In the genomic region with DNA sequence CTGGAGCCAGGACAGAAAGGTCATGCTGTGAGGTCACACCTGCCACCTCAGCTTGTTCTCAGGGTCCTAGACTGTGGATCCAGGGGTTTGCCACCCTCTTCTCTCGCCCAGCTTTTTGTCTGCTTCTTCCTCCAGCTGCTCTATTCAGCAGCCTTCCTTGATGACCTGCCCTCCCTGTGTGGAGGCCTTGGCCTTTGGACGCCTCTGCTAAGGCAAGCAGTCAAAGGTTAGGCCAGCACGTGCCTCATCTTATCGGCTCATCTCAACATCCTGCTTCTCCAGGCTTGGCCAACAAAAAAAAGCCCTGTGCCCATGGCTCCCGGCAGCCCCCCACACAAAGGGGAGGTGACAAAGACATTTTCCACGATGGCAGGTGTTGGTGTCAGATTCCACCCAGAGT, we compare ENCODE assay signal across 27 mouse cellular contexts. TPM values are rescaled to one million over a fixed set of nuclear protein-coding genes. Genes with fewer than 3 reads are reported as not detected.
DNase-seq lines count a peak whose midpoint lies in the region; ATAC-seq and TF ChIP-seq lines count a peak whose summit lies in the region.
"Had no signal": no experiment of that assay in that cellular context is flagged by ENCODE, and none has a peak within 500 bp of the region (broad histone marks: within the 10 kb centered on the region; RNA-seq: fewer than 3 reads in every experiment).

No protein-coding gene starts in this region.

- no peak overlapping the region for H3K9ac ChIP-seq in forebrain, embryonic 16.5 days (replicated peaks; ENCODE audit: low read depth, low read length)
- H3K9ac ChIP-seq in liver, adult 2 months (ENCODE audit: low read depth, low read length) = no peak overlapping the region
- H3K9ac ChIP-seq: embryonic facial prominence, embryonic 15.5 days; heart, embryonic 15.5 days; hindbrain, embryonic 15.5 days; limb, embryonic 13.5 days; neural tube, embryonic 13.5 days had no signal

- H3K27ac ChIP-seq in forebrain, embryonic 10.5 days = peak overlapping the region; percentile 56; the same call in 1 of the 2 replicates
- no peak overlapping the region for H3K27ac ChIP-seq in forebrain, embryonic 16.5 days (ENCODE audit: low read length)
- H3K27ac ChIP-seq in liver, adult 2 months (replicated peaks; ENCODE audit: insufficient read depth, low read depth, low read length) = no peak overlapping the region
- peak overlapping the region; percentile 37; the same call in 1 of the 2 replicates for H3K27ac ChIP-seq in limb, embryonic 10.5 days
- H3K27ac ChIP-seq: embryonic facial prominence, embryonic 15.5 days; heart, embryonic 15.5 days; hindbrain, embryonic 15.5 days; limb, embryonic 13.5 days; neural tube, embryonic 13.5 days had no signal

- peaks cover 23% of the 10 kb centered on the region for H3K4me1 ChIP-seq in forebrain, embryonic 10.5 days
- no peaks in the 10 kb centered on the region for H3K4me1 ChIP-seq in forebrain, embryonic 16.5 days (replicated peaks; ENCODE audit: control insufficient read depth, insufficient read depth, low read length)
- H3K4me1 ChIP-seq in liver, adult 2 months (ENCODE audit: control insufficient read depth, insufficient read depth, low read length) = no peaks in the 10 kb centered on the region
- peaks cover 10% of the 10 kb centered on the region for H3K4me1 ChIP-seq in limb, embryonic 10.5 days
- H3K4me1 ChIP-seq: hindbrain, embryonic 15.5 days had no signal

- no peak for DNase-seq in forebrain, embryonic 10.5 days (ENCODE audit: extremely low spot score, low spot score)
- peak; percentile 33 for DNase-seq in liver, adult 2 months (ENCODE audit: extremely low read depth, low read depth, low spot score)
- DNase-seq in liver = no peak
- peak; percentile 15 for DNase-seq in embryo, embryonic 10.5 days (ENCODE audit: low spot score)
- no peak for DNase-seq in limb, embryonic 10.5 days (ENCODE audit: low spot score)
- no peak for DNase-seq in adrenal gland, postnatal 25 days
- DNase-seq in layer of hippocampus, postnatal 25 days (ENCODE audit: extremely low spot score in 1 of 2, low spot score in 1 of 2) = no peak
- DNase-seq: adrenal gland, postnatal 36 days; cerebellum, adult 9-11 months; heart, postnatal 4 days; kidney, adult 11 months; kidney, postnatal 14 days; lung, adult 18-20 months; lung, postnatal 4 days; right cerebral cortex, postnatal 4 days; thymus, postnatal 14 days had no signal

- H3K36me3 ChIP-seq in forebrain, embryonic 10.5 days (replicated peaks) = peaks cover 11% of the 10 kb centered on the region
- no peaks in the 10 kb centered on the region for H3K36me3 ChIP-seq in forebrain, embryonic 16.5 days (ENCODE audit: control insufficient read depth, insufficient read depth)
- peaks cover 28% of the 10 kb centered on the region for H3K36me3 ChIP-seq in liver, adult 2 months (ENCODE audit: control insufficient read depth, insufficient read depth, low read length)
- H3K36me3 ChIP-seq in limb, embryonic 10.5 days = no peaks in the 10 kb centered on the region
- H3K36me3 ChIP-seq: embryonic facial prominence, embryonic 15.5 days; hindbrain, embryonic 15.5 days; limb, embryonic 13.5 days had no signal

- no peak for ATAC-seq in forebrain, embryonic 16.5 days
- ATAC-seq: midbrain, embryonic 16.5 days had no signal

- no peaks in the 10 kb centered on the region for H3K79me2 ChIP-seq in liver, adult 2 months (ENCODE audit: control insufficient read depth, insufficient read depth, low read length)

- H3K4me2 ChIP-seq in forebrain, embryonic 16.5 days (ENCODE audit: low read length) = no peak overlapping the region
- H3K4me2 ChIP-seq: embryonic facial prominence, embryonic 15.5 days; heart, embryonic 15.5 days; hindbrain, embryonic 15.5 days; limb, embryonic 13.5 days; neural tube, embryonic 13.5 days had no signal

- no peak for TF ChIP-seq POLR2A in liver, adult 2 months (IDR thresholded peaks at IDR 0.05; ENCODE audit: extremely low read depth, insufficient read depth, low read length)

- no peak overlapping the region for H3K4me3 ChIP-seq in forebrain, embryonic 10.5 days
- no peak overlapping the region for H3K4me3 ChIP-seq in forebrain, embryonic 16.5 days (replicated peaks; ENCODE audit: low read length)
- H3K4me3 ChIP-seq in liver, adult 2 months (ENCODE audit: insufficient read depth, low read depth, low read length) = no peak overlapping the region
- no peak overlapping the region for H3K4me3 ChIP-seq in limb, embryonic 10.5 days
- H3K4me3 ChIP-seq: embryonic facial prominence, embryonic 15.5 days; heart, embryonic 15.5 days; hindbrain, embryonic 15.5 days; limb, embryonic 13.5 days; myocyte; neural tube, embryonic 13.5 days had no signal

- TF ChIP-seq CTCF in liver, adult 2 months (IDR thresholded peaks at IDR 0.05; ENCODE audit: low read depth, low read length) = no peak

- whole genome bisulfite sequencing in forebrain, embryonic 10.5 days = 67% methylated on average over 6 of the region's 6 CpGs
- WGBS in forebrain, embryonic 16.5 days = 55% methylated on average over 6 of the region's 6 CpGs
- 41% methylated on average over 6 of the region's 6 CpGs for WGBS in liver, adult 2 months
- 45% methylated on average over 6 of the region's 6 CpGs for WGBS in limb, embryonic 10.5 days

- no peaks in the 10 kb centered on the region for H3K9me3 ChIP-seq in forebrain, embryonic 10.5 days
- H3K9me3 ChIP-seq in forebrain, embryonic 16.5 days (ENCODE audit: control insufficient read depth, low read length) = no peaks in the 10 kb centered on the region
- H3K9me3 ChIP-seq in limb, embryonic 10.5 days (replicated peaks) = no peaks in the 10 kb centered on the region
- H3K9me3 ChIP-seq: embryonic facial prominence, embryonic 15.5 days; heart, embryonic 15.5 days; hindbrain, embryonic 15.5 days; limb, embryonic 13.5 days; neural tube, embryonic 13.5 days had no signal

- no peaks in the 10 kb centered on the region for H3K27me3 ChIP-seq in forebrain, embryonic 10.5 days (ENCODE audit: poor library complexity, severe bottlenecking)
- no peaks in the 10 kb centered on the region for H3K27me3 ChIP-seq in forebrain, embryonic 16.5 days (replicated peaks; ENCODE audit: control insufficient read depth, insufficient read depth, low read length)
- no peaks in the 10 kb centered on the region for H3K27me3 ChIP-seq in liver, adult 2 months (ENCODE audit: control insufficient read depth, insufficient read depth, low read length)
- H3K27me3 ChIP-seq in limb, embryonic 10.5 days (ENCODE audit: low read depth, poor library complexity, severe bottlenecking) = no peaks in the 10 kb centered on the region
- H3K27me3 ChIP-seq: embryonic facial prominence, embryonic 15.5 days; heart, embryonic 15.5 days; hindbrain, embryonic 15.5 days; limb, embryonic 13.5 days; neural tube, embryonic 13.5 days had no signal

RNA-seq across cellular contexts. Expression of gene Insm1, which starts 25.9 kb away (rescaled TPM):
- polyA plus RNA-seq in forebrain, embryonic 10.5 days (2016; fragmentation: Nextera tagmentation; extraction: Ambion mirVana) = 1.6 and 1.8 TPM in 2 replicates
- polyA plus RNA-seq in forebrain, embryonic 16.5 days (2015; fragmentation: Nextera tagmentation; extraction: Ambion mirVana) = 9.1 and 11.8 TPM in 2 replicates
- total RNA-seq in liver, adult 2 months (2014; rRNA removed) = not detected in 2 replicates
- polyA plus RNA-seq in liver, adult 2 months (2012; rRNA removed) = 0.04 TPM in 1 of 2 replicates, not detected in the other
- polyA plus RNA-seq in limb, embryonic 10.5 days (2016; fragmentation: Nextera tagmentation; extraction: Ambion mirVana) = 0.06 TPM in 1 of 2 replicates, not detected in the other
- total RNA-seq in adrenal gland, postnatal 25 days (2021) = 5.8 and 7.5 TPM in 2 replicates
- total RNA-seq in layer of hippocampus, postnatal 25 days (2021) = 1 to 10 TPM; 7.5 to 8.6 TPM
- total RNA-seq: gastrocnemius, adult 18-20 months; heart, adult 8-10 months; heart, postnatal 4 days; megakaryocyte-erythroid progenitor cell, adult 5-6 weeks had no signal
- polyA plus RNA-seq: heart, embryonic 15.5 days; limb, embryonic 13.5 days; myocyte had no signal

Comparison
In these comparisons a context has a peak if more than half of its experiments do, and no peak if none do; other contexts are left out.
1. DNase-seq: peak in liver, adult 2 months (single experiment) and embryo, embryonic 10.5 days (single experiment); none in forebrain, embryonic 10.5 days (single experiment), liver (single experiment), limb, embryonic 10.5 days (single experiment), adrenal gland, postnatal 25 days (single experiment) and layer of hippocampus, postnatal 25 days (0 of 2).
2. H3K27ac ChIP-seq: peak in forebrain, embryonic 10.5 days (single experiment) and limb, embryonic 10.5 days (single experiment); none in forebrain, embryonic 16.5 days (single experiment) and liver, adult 2 months (single experiment).